Mouse (Mus musculus): Measurements from ENCODE around the gene Relt.

GRCm38 (mm10) chr7:100875822-100876221, 12.6 kb upstream of the Relt start:
- TF ChIP-seq CTCF (IDR thresholded peaks at IDR 0.05; ENCODE audit: extremely low read depth, insufficient read depth, low read length), result no peak
- no peak for TF ChIP-seq POLR2A (IDR thresholded peaks at IDR 0.05; ENCODE audit: extremely low read depth, insufficient read depth, low read length)

All from cortical plate, adult 2 months (tissue).